Mouse (Mus musculus) CH12.LX (cell line): ENCODE results near the gene Slc44a5. TPM values are rescaled to one million over a fixed set of nuclear protein-coding genes. Genes with fewer than 3 reads are reported as not detected.

ENCODE experiments used
- DNase-seq: peaks from one replicate; pipeline ENCODE4 v3.0.0-alpha.2; 2013; ENCODE audit errors: extremely low read depth
- H3K27ac ChIP-seq: 2 replicates; pipeline ENCODE4 v1.5.1; 2012; ENCODE audit warnings: low read depth, mild to moderate bottlenecking, control low read depth, moderate library complexity; ENCODE audit not compliant: insufficient read depth
- H3K27me3 ChIP-seq: replicated peaks from 2 replicates; pipeline ENCODE3; 2012; ENCODE audit warnings: inconsistent platforms
- H3K36me3 ChIP-seq, 2 experiments: replicated peaks in 1 of 2; 2 replicates each; pipeline versions ENCODE3 to v1.6.1; 2012; ENCODE audit warnings: inconsistent platforms in 1 of 2, low read length in 1 of 2, mild to moderate bottlenecking in 1 of 2, mixed read lengths in 1 of 2, moderate library complexity in 1 of 2; ENCODE audit not compliant: control insufficient read depth in 1 of 2, insufficient read depth in 1 of 2
- H3K4me1 ChIP-seq, 2 experiments: 2 replicates each; pipeline ENCODE4 v1.6.1; 2012; ENCODE audit warnings: inconsistent platforms in 1 of 2, moderate library complexity in 1 of 2; ENCODE audit not compliant: insufficient read depth in 2 of 2, control insufficient read depth in 1 of 2
- H3K4me2 ChIP-seq: 2 replicates; pipeline ENCODE4 v1.6.1; 2012; ENCODE audit warnings: low read depth, mild to moderate bottlenecking, control low read depth; ENCODE audit not compliant: poor library complexity, insufficient read depth, severe bottlenecking
- H3K4me3 ChIP-seq, 3 experiments: fragments of 150-350 bp in 1 of 3; sonication (generic) in 1 of 3; replicated peaks in 1 of 3; 2 replicates each; pipeline versions ENCODE3 to v1.5.1; 2011 to 2012; ENCODE audit warnings: low read depth in 2 of 3, low read length in 2 of 3, mild to moderate bottlenecking in 2 of 3, moderate library complexity in 2 of 3, control low read depth in 1 of 3, improper control_type of control experiment in 1 of 3, inconsistent platforms in 1 of 3, mixed read lengths in 1 of 3; ENCODE audit not compliant: poor library complexity in 1 of 3
- H3K79me2 ChIP-seq: replicated peaks from 2 replicates; pipeline ENCODE4 v1.6.1; 2012; ENCODE audit warnings: mild to moderate bottlenecking, moderate library complexity; ENCODE audit not compliant: control insufficient read depth, poor library complexity, insufficient read depth, severe bottlenecking; ENCODE audit errors: extremely low read depth
- H3K9ac ChIP-seq: 2 replicates; pipeline ENCODE4 v1.6.1; 2012; ENCODE audit warnings: low read depth, mild to moderate bottlenecking, control low read depth, moderate library complexity; ENCODE audit not compliant: insufficient read depth
- H3K9me3 ChIP-seq: replicated peaks from 2 replicates; pipeline ENCODE3; 2012; ENCODE audit warnings: low read length, inconsistent platforms, mixed read lengths
- BHLHE40 ChIP-seq: IDR thresholded peaks from 2 replicates; pipeline ENCODE4 v1.6.1; 2011; ENCODE audit warnings: mild to moderate bottlenecking, low read depth, low read length, improper control_type of control experiment
- CHD2 ChIP-seq: IDR thresholded peaks from 2 replicates; pipeline ENCODE4 v1.6.1; 2011; ENCODE audit warnings: low read length, improper control_type of control experiment
- CTCF ChIP-seq, 2 experiments: IDR thresholded peaks in 1 of 2; conservative IDR thresholded peaks in 1 of 2; 2 replicates each; pipeline ENCODE4 v1.5.1; 2011 to 2012; ENCODE audit warnings: low read depth in 2 of 2, low read length in 2 of 2, improper control_type of control experiment in 1 of 2, inconsistent platforms in 1 of 2, mild to moderate bottlenecking in 1 of 2, moderate library complexity in 1 of 2
- E2F4 ChIP-seq: IDR thresholded peaks from 2 replicates; pipeline ENCODE4 v1.6.1; 2011; ENCODE audit warnings: low read depth, low read length, improper control_type of control experiment; ENCODE audit not compliant: insufficient replicate concordance
- EP300 ChIP-seq: IDR thresholded peaks from 2 replicates; pipeline ENCODE4 v1.6.1; 2011; ENCODE audit warnings: low read length, improper control_type of control experiment
- HCFC1 ChIP-seq: IDR thresholded peaks from 2 replicates; pipeline ENCODE4 v1.6.1; 2012; ENCODE audit warnings: low read depth, mild to moderate bottlenecking, inconsistent platforms, low read length, improper control_type of control experiment
- IRF4 ChIP-seq: IDR thresholded peaks from 2 replicates; pipeline ENCODE4 v1.6.1; 2014; ENCODE audit warnings: low read depth, mild to moderate bottlenecking, inconsistent platforms, low read length, improper control_type of control experiment
- JUN ChIP-seq: IDR thresholded peaks from 2 replicates; pipeline ENCODE4 v1.6.1; 2011; ENCODE audit warnings: low read depth, mild to moderate bottlenecking, low read length, improper control_type of control experiment, moderate library complexity; ENCODE audit not compliant: insufficient read depth
- JUND ChIP-seq: conservative IDR thresholded peaks from 2 replicates; pipeline ENCODE4 v1.6.1; 2011; ENCODE audit warnings: low read depth, low read length, improper control_type of control experiment
- MEF2A ChIP-seq: IDR thresholded peaks from 2 replicates; pipeline ENCODE4 v1.6.1; 2014; ENCODE audit warnings: low read depth, mild to moderate bottlenecking, inconsistent platforms, low read length, improper control_type of control experiment, borderline replicate concordance
- MXI1 ChIP-seq: IDR thresholded peaks from 2 replicates; pipeline ENCODE4 v1.6.1; 2011; ENCODE audit warnings: mild to moderate bottlenecking, low read depth, low read length, improper control_type of control experiment
- MYC ChIP-seq: IDR thresholded peaks from 2 replicates; pipeline ENCODE4 v1.6.1; 2011; ENCODE audit warnings: low read depth, mild to moderate bottlenecking, improper control_type of control experiment, low read length
- POLR2A ChIP-seq: IDR thresholded peaks from 2 replicates; pipeline ENCODE4 v1.6.1; 2011; ENCODE audit warnings: low read depth, mild to moderate bottlenecking, improper control_type of control experiment, low read length
- SIN3A ChIP-seq: IDR thresholded peaks from 2 replicates; pipeline ENCODE4 v1.6.1; 2012; ENCODE audit warnings: low read length, improper control_type of control experiment, inconsistent platforms
- SMC3 ChIP-seq: IDR thresholded peaks from 2 replicates; pipeline ENCODE4 v1.6.1; 2011; ENCODE audit warnings: low read depth, low read length, improper control_type of control experiment
- UBTF ChIP-seq: IDR thresholded peaks from 2 replicates; pipeline ENCODE4 v1.6.1; 2012; ENCODE audit warnings: low read depth, mild to moderate bottlenecking, inconsistent platforms, low read length, improper control_type of control experiment, moderate library complexity
- USF2 ChIP-seq: conservative IDR thresholded peaks from 2 replicates; pipeline ENCODE4 v1.6.1; 2011; ENCODE audit warnings: low read depth, low read length, improper control_type of control experiment
- ZNF384 ChIP-seq: IDR thresholded peaks from 2 replicates; pipeline ENCODE4 v1.6.1; 2012; ENCODE audit warnings: low read depth, low read length, improper control_type of control experiment, inconsistent platforms
- dilution Hi-C: fragments of 300-500 bp; cut with MboI; formaldehyde crosslinking; loops from 2 replicates; pipeline ENCODE4 v1.14.3; 2020; ENCODE audit warnings: low sequenced_read_pairs; ENCODE audit not compliant: extremely low pct_unique_long_range_greater_than_20kb, extremely low pct_ligation_motif_present
- in situ Hi-C: fragments of 300-500 bp; cut with MboI; formaldehyde crosslinking; loops from 3 replicates; pipeline ENCODE4 v1.14.3; 2019; ENCODE audit warnings: low sequenced_read_pairs, low pct_ligation_motif_present, low pct_unique_long_range_greater_than_20kb, mixed read lengths
- polyA plus RNA-seq: library from polyadenylated mRNA; unstranded; fragments of >175 nt; gene quantifications from 2 replicates; pipeline ENCODE4 v1.2.1, GENCODE M21; 2012; ENCODE audit warnings: low read depth; ENCODE audit not compliant: insufficient read length
- total RNA-seq, 2 experiments: library from RNA; depleted of rRNA; stranded (reverse); fragments of 300-350 nt in 1 of 2; fragments of >200 nt in 1 of 2; gene quantifications; 2 replicates each; pipeline ENCODE4 v1.2.3; 2012 to 2014

Slc44a5 gene
- total and polyA plus RNA-seq, 3 experiments = not detected

GRCm38 (mm10) chr3:154173556-154173955 lies 200.3 kb downstream of the Slc44a5 start:
- H3K27ac ChIP-seq = no peak overlapping the region
- DNase-seq = no peak
- dilution Hi-C loops = no loop called here

GRCm38 (mm10) chr3:154174031-154174430 lies 200.8 kb downstream of the Slc44a5 start:
- no peak overlapping the region for H3K9ac ChIP-seq
- H3K4me1 ChIP-seq = peaks cover 2 to 34% of the 10 kb centered on the region in 2 experiments; a peak in 2 of 4 replicates
- H3K79me2 ChIP-seq = no peaks in the 10 kb centered on the region
- dilution Hi-C loops = no loop called here
- in situ Hi-C loops = no loop called here
- no peak for DNase-seq
- no peaks in the 10 kb centered on the region for H3K27me3 ChIP-seq
- no peak overlapping the region for H3K27ac ChIP-seq
- H3K4me3 ChIP-seq = no peak overlapping the region
- H3K9me3 ChIP-seq = peaks cover 8% of the 10 kb centered on the region
- TF ChIP-seq E2F4 (no peak), SMC3 (no peak)
- H3K36me3 ChIP-seq = no peaks in the 10 kb centered on the region
- H3K4me2 ChIP-seq = no peak overlapping the region

More at GRCm38 (mm10) chr3:154173556-154173955, 200.3 kb downstream of the Slc44a5 start:
- in situ Hi-C loops = no loop called here
- peaks cover 2 to 30% of the 10 kb centered on the region in 2 experiments; a peak in 2 of 4 replicates for H3K4me1 ChIP-seq
- no peaks in the 10 kb centered on the region for H3K79me2 ChIP-seq
- H3K4me2 ChIP-seq = no peak overlapping the region
- no peak for TF ChIP-seq CHD2
- no peak for TF ChIP-seq HCFC1
- TF ChIP-seq CTCF (conservative IDR thresholded peaks at IDR 0.05 in 1 of 2, IDR thresholded peaks at IDR 0.05 in 1 of 2; ENCODE audit: low read depth in 2 of 2, low read length in 2 of 2) = no peak
- no peak for TF ChIP-seq USF2
- TF ChIP-seq E2F4 = no peak
- TF ChIP-seq MEF2A = no peak
- no peak for TF ChIP-seq MYC
- TF ChIP-seq UBTF = no peak
- TF ChIP-seq BHLHE40 = no peak
- TF ChIP-seq JUND = no peak
- no peak for TF ChIP-seq JUN
- no peak for TF ChIP-seq POLR2A
- no peak for TF ChIP-seq MXI1
- TF ChIP-seq ZNF384 = no peak
- no peak for TF ChIP-seq SIN3A
- TF ChIP-seq IRF4 = no peak
- TF ChIP-seq EP300 = no peak
- no peak overlapping the region for H3K9ac ChIP-seq
- peaks cover 8% of the 10 kb centered on the region for H3K9me3 ChIP-seq
- H3K4me3 ChIP-seq = no peak overlapping the region
- no peaks in the 10 kb centered on the region for H3K27me3 ChIP-seq
- H3K36me3 ChIP-seq = no peaks in the 10 kb centered on the region
